Mouse (Mus musculus) lung, postnatal 36 days (tissue): ENCODE results near the gene Amfr.
A peak's percentile ranks its signal among the peaks of the same experiment; 100 is the strongest.

ENCODE experiments used
- DNase-seq: peaks from one replicate; pipeline ENCODE4 v3.0.0; 2022; ENCODE audit warnings: mixed read lengths

The Amfr gene

GRCm38 (mm10) chr8:93980141-93980540 is 32.5 kb downstream of the Amfr start:
- DNase-seq, result no peak

GRCm38 (mm10) chr8:93976446-93977211 is 36.0 kb downstream of the Amfr start:
- no peak for DNase-seq

GRCm38 (mm10) chr8:93975358-93975757 is 37.3 kb downstream of the Amfr start:
- DNase-seq, result no peak

- peak; percentile 86 for DNase-seq
These were observed 37.9 kb downstream of the Amfr start for GRCm38 (mm10) chr8:93974602-93975186.

- DNase-seq, result no peak
These were observed 38.7 kb downstream of the Amfr start for GRCm38 (mm10) chr8:93973831-93974375.

GRCm38 (mm10) chr8:93972971-93973734 is 39.5 kb downstream of the Amfr start:
- DNase-seq, result no peak

- no peak for DNase-seq
These were observed 40.4 kb downstream of the Amfr start for GRCm38 (mm10) chr8:93972211-93972610.

- DNase-seq, result no peak
These were observed 41.2 kb downstream of the Amfr start for GRCm38 (mm10) chr8:93971451-93971850.

- no peak for DNase-seq
These were observed 42.9 kb downstream of the Amfr start for GRCm38 (mm10) chr8:93969626-93970340.

- DNase-seq, result no peak
These were observed 44.3 kb downstream of the Amfr start for GRCm38 (mm10) chr8:93968293-93968692.

GRCm38 (mm10) chr8:93960909-93961308 is 51.7 kb downstream of the Amfr start:
- DNase-seq, result no peak

- DNase-seq, result no peak
These were observed 54.2 kb downstream of the Amfr start for GRCm38 (mm10) chr8:93958402-93958801.

GRCm38 (mm10) chr8:93952511-93952910 is 60.1 kb downstream of the Amfr start:
- DNase-seq, result no peak

- no peak for DNase-seq
These were observed 62.5 kb downstream of the Amfr start for GRCm38 (mm10) chr8:93950133-93950532.

GRCm38 (mm10) chr8:93946397-93946796 is 66.2 kb downstream of the Amfr start:
- DNase-seq, result no peak

- DNase-seq, result no peak
These were observed 66.9 kb downstream of the Amfr start for GRCm38 (mm10) chr8:93945781-93946180.

GRCm38 (mm10) chr8:93941636-93942054 is 71.0 kb downstream of the Amfr start:
- no peak for DNase-seq

GRCm38 (mm10) chr8:93940542-93941423 is 71.9 kb downstream of the Amfr start:
- DNase-seq, result peak; percentile 20

- no peak for DNase-seq
These were observed 74.4 kb downstream of the Amfr start for GRCm38 (mm10) chr8:93938193-93938592.

- DNase-seq, result no peak
These were observed 79.4 kb downstream of the Amfr start for GRCm38 (mm10) chr8:93933288-93933687.

- peak; percentile 87 for DNase-seq
These were observed 79.8 kb downstream of the Amfr start for GRCm38 (mm10) chr8:93932873-93933272.

GRCm38 (mm10) chr8:93931336-93931735 is 81.3 kb downstream of the Amfr start:
- DNase-seq, result no peak
